Mouse (Mus musculus) erythroblast, adult 5-6 weeks (primary cell): ENCODE results near the gene Zfp759. TPM values are rescaled to one million over a fixed set of nuclear protein-coding genes. Genes with fewer than 3 reads are reported as not detected.

Source experiments
- total RNA-seq, 2 experiments: library from RNA; stranded (forward) in 1 of 2; stranded (reverse) in 1 of 2; fragments of 150-400 nt in 1 of 2; fragments of 200-764, 138-1000 nt in 1 of 2; gene quantifications; 2 replicates each; pipeline versions ENCODE4 v1.2.3 to v1.2.4; 2015 to 2017; ENCODE audit warnings: low replicate concordance in 2 of 2

Zfp759 gene
- total RNA-seq, 2 experiments from 2014 or later, result 0.68 to 6.0 TPM

Other genes starting within 250 kb of the Zfp759 start
- 0.38 TPM in 1 of 2 replicates, not detected in the other for gene Gm10767, start 216.7 kb upstream of the Zfp759 start, total RNA-seq (2015; ENCODE audit: low replicate concordance)
- gene Gm10767, start 216.7 kb upstream of the Zfp759 start, total RNA-seq (2017; ENCODE audit: low replicate concordance), result 0.68 TPM in 1 of 2 replicates, not detected in the other
- 0.42 and 3.3 TPM in 2 replicates for gene Zfp712, start 60.5 kb upstream of the Zfp759 start, total RNA-seq (2015; ENCODE audit: low replicate concordance)
- 1.0 and 2.1 TPM in 2 replicates for gene Zfp712, start 60.5 kb upstream of the Zfp759 start, total RNA-seq (2017; ENCODE audit: low replicate concordance)
- gene Zfp708, start 23.7 kb upstream of the Zfp759 start, total RNA-seq (2015; ENCODE audit: low replicate concordance), result not detected in 2 replicates
- not detected in 2 replicates for gene Zfp708, start 23.7 kb upstream of the Zfp759 start, total RNA-seq (2017; ENCODE audit: low replicate concordance)
- 3.1 TPM in 1 of 2 replicates, not detected in the other for gene Gm28557, start 13.1 kb upstream of the Zfp759 start, total RNA-seq (2015; ENCODE audit: low replicate concordance)
- 0.98 TPM in 1 of 2 replicates, not detected in the other for gene Gm28557, start 13.1 kb upstream of the Zfp759 start, total RNA-seq (2017; ENCODE audit: low replicate concordance)
- gene Rslcan18, start 5.4 kb upstream of the Zfp759 start, total RNA-seq (2015; ENCODE audit: low replicate concordance), result 0.42 and 0.96 TPM in 2 replicates
- 0.51 TPM in 1 of 2 replicates, not detected in the other for gene Rslcan18, start 5.4 kb upstream of the Zfp759 start, total RNA-seq (2017; ENCODE audit: low replicate concordance)
- 2.3 TPM in 1 of 2 replicates, not detected in the other for gene Rsl1, start 51.5 kb downstream of the Zfp759 start, total RNA-seq (2015; ENCODE audit: low replicate concordance)
- 0.60 TPM in 1 of 2 replicates, not detected in the other for gene Rsl1, start 51.5 kb downstream of the Zfp759 start, total RNA-seq (2017; ENCODE audit: low replicate concordance)
- 1.5 and 3.1 TPM in 2 replicates for gene Zfp455, start 72.8 kb downstream of the Zfp759 start, total RNA-seq (2015; ENCODE audit: low replicate concordance)
- gene Zfp455, start 72.8 kb downstream of the Zfp759 start, total RNA-seq (2017; ENCODE audit: low replicate concordance), result 1.4 TPM in 1 of 2 replicates, not detected in the other
- gene Zfp458, start 156.8 kb downstream of the Zfp759 start, total RNA-seq (2015; ENCODE audit: low replicate concordance), result 3.3 TPM in 1 of 2 replicates, not detected in the other
- gene Zfp458, start 156.8 kb downstream of the Zfp759 start, total RNA-seq (2017; ENCODE audit: low replicate concordance), result 2.7 TPM in 1 of 2 replicates, not detected in the other
- not detected in 2 replicates for gene Zfp457, start 184.8 kb downstream of the Zfp759 start, total RNA-seq (2015; ENCODE audit: low replicate concordance)
- gene Zfp457, start 184.8 kb downstream of the Zfp759 start, total RNA-seq (2017; ENCODE audit: low replicate concordance), result 0.56 TPM in 1 of 2 replicates, not detected in the other
- 4.0 and 5.0 TPM in 2 replicates for gene Zfp595, start 210.9 kb downstream of the Zfp759 start, total RNA-seq (2015; ENCODE audit: low replicate concordance)
- 2.0 and 7.8 TPM in 2 replicates for gene Zfp595, start 210.9 kb downstream of the Zfp759 start, total RNA-seq (2017; ENCODE audit: low replicate concordance)
- gene Gm28044, start 238.9 kb downstream of the Zfp759 start, total RNA-seq (2015; ENCODE audit: low replicate concordance), result not detected in 2 replicates
- gene Gm28044, start 238.9 kb downstream of the Zfp759 start, total RNA-seq (2017; ENCODE audit: low replicate concordance), result not detected in 2 replicates
- 3.1 and 5.0 TPM in 2 replicates for gene Zfp953, start 238.9 kb downstream of the Zfp759 start, total RNA-seq (2015; ENCODE audit: low replicate concordance)
- gene Zfp953, start 238.9 kb downstream of the Zfp759 start, total RNA-seq (2017; ENCODE audit: low replicate concordance), result 6.8 and 7.6 TPM in 2 replicates